Mouse (Mus musculus) midbrain, embryonic 14.5 days (tissue): Measurements from ENCODE around the gene Chek2. TPM values are rescaled to one million over a fixed set of nuclear protein-coding genes. Genes with fewer than 3 reads are reported as not detected.

Experiments used
- polyA plus RNA-seq: library from polyadenylated mRNA; unstranded; fragments of >200 nt; fragmentation: Nextera tagmentation; extraction: Ambion mirVana; gene quantifications from 2 replicates; pipeline ENCODE4 v1.2.1, GENCODE M21; 2014

Chek2 gene
- polyA plus RNA-seq, 1 experiment from 2014 or later, result 5.9 TPM

Other genes with a start within 250 kb of the Chek2 start
- 38.1 and 41.3 TPM in 2 replicates for gene Noc4l, start 186.6 kb upstream of the Chek2 start, polyA plus RNA-seq
- gene Ddx51, start 186.5 kb upstream of the Chek2 start, polyA plus RNA-seq, result 16.2 and 21.7 TPM in 2 replicates
- 41.0 and 55.3 TPM in 2 replicates for gene Ep400, start 69.3 kb upstream of the Chek2 start, polyA plus RNA-seq
- gene Pus1, start 59.3 kb upstream of the Chek2 start, polyA plus RNA-seq, result 12.5 and 13.5 TPM in 2 replicates
- gene Ulk1, start 29.9 kb upstream of the Chek2 start, polyA plus RNA-seq, result 59.0 and 66.0 TPM in 2 replicates
- 8.1 and 8.9 TPM in 2 replicates for gene Hscb, start 202 bp upstream of the Chek2 start, polyA plus RNA-seq
- 29.9 and 30.9 TPM in 2 replicates for gene Ttc28, start 39.8 kb downstream of the Chek2 start, polyA plus RNA-seq